Comparison of ENCODE assay signal across 15 mouse cellular contexts in the genomic region with DNA sequence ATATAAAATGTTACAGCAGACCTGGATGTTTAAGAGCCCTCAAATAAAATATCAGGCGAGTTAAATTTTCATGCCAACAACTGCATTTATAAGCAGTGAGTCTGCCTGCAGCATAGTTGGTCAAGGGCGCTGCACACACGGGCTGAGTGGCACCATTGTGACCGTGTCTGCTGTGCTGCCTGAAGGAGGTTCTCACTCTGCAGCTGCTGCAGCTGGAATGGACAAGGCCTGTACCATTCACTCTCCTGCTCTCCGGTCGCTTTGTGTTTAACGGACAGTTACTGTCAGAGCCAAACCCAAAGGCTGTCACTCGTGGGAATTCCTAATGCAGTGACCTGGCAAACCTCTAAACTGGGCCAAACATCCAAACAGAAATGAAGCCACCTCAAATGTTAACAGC.
DNase-seq lines count a peak whose midpoint lies in the region; ATAC-seq lines count a peak whose summit lies in the region.
"Had no signal": no experiment of that assay in that cellular context is flagged by ENCODE, and none has a peak within 500 bp of the region (broad histone marks: within the 10 kb centered on the region; RNA-seq: fewer than 3 reads in every experiment).

No protein-coding gene starts in this region.

- peaks cover 35% of the 10 kb centered on the region for H3K4me1 ChIP-seq in midbrain, embryonic 12.5 days
- peaks cover 8% of the 10 kb centered on the region; the same call in 1 of the 2 replicates for H3K4me1 ChIP-seq in midbrain, embryonic 11.5 days (ENCODE audit: control insufficient read depth, insufficient read depth, low read length)
- peaks cover 32% of the 10 kb centered on the region for H3K4me1 ChIP-seq in forebrain, embryonic 12.5 days
- H3K4me1 ChIP-seq in hindbrain, embryonic 12.5 days = peaks cover 30% of the 10 kb centered on the region
- peaks cover 32% of the 10 kb centered on the region for H3K4me1 ChIP-seq in neural tube, embryonic 15.5 days

- H3K27ac ChIP-seq in midbrain, embryonic 12.5 days (replicated peaks) = peak overlapping the region; percentile 61; the same call in 1 of the 2 replicates
- no peak overlapping the region for H3K27ac ChIP-seq in midbrain, embryonic 11.5 days (ENCODE audit: low read depth, low read length)
- 0 out of 2 replicates have a peak overlapping the region, but pooled peaks have one; percentile 2 for H3K27ac ChIP-seq in forebrain, embryonic 12.5 days
- peak overlapping the region; percentile 14; the same call in 1 of the 2 replicates for H3K27ac ChIP-seq in hindbrain, embryonic 12.5 days
- 0 out of 2 replicates have a peak overlapping the region, but pooled peaks have one; percentile 38 for H3K27ac ChIP-seq in neural tube, embryonic 15.5 days (replicated peaks)
- H3K27ac ChIP-seq: stomach, postnatal 0 days had no signal

- WGBS in midbrain, embryonic 12.5 days = 48% methylated on average over 8 of the region's 8 CpGs
- 49% methylated on average over 8 of the region's 8 CpGs for WGBS in midbrain, embryonic 11.5 days
- WGBS in forebrain, embryonic 12.5 days = 46% methylated on average over 8 of the region's 8 CpGs
- WGBS in hindbrain, embryonic 12.5 days = 50% methylated on average over 8 of the region's 8 CpGs
- WGBS in neural tube, embryonic 15.5 days = 35% methylated on average over 8 of the region's 8 CpGs

- ATAC-seq in midbrain, embryonic 12.5 days (ENCODE audit: low FRiP score, low read depth) = no peak
- ATAC-seq in midbrain, embryonic 11.5 days (ENCODE audit: low FRiP score) = no peak
- no peak for ATAC-seq in forebrain, embryonic 12.5 days (ENCODE audit: low FRiP score)
- no peak; the same call in 1 of the 2 replicates for ATAC-seq in hindbrain, embryonic 12.5 days (ENCODE audit: low FRiP score)
- 0 out of 2 replicates have a peak, but pooled peaks have one; percentile 43 for ATAC-seq in neural tube, embryonic 15.5 days (ENCODE audit: low FRiP score)

- DNase-seq in midbrain, embryonic 11.5 days (ENCODE audit: low spot score, missing footprints) = no peak
- DNase-seq in kidney, postnatal 25 days = no peak
- DNase-seq in right cerebral cortex, postnatal 10 days (ENCODE audit: low spot score in 2 of 2) = no peak
- DNase-seq in ovary, adult 18-20 months (ENCODE audit: low spot score) = no peak
- DNase-seq: cerebellum, adult 11 months; cerebellum, postnatal 36 days; heart, postnatal 14 days; kidney, adult 18-20 months; lung, postnatal 36 days; thymus, postnatal 36 days had no signal

- no peak overlapping the region for H3K9ac ChIP-seq in midbrain, embryonic 12.5 days (replicated peaks)
- no peak overlapping the region for H3K9ac ChIP-seq in midbrain, embryonic 11.5 days (ENCODE audit: low read length)
- no peak overlapping the region for H3K9ac ChIP-seq in forebrain, embryonic 12.5 days
- no peak overlapping the region for H3K9ac ChIP-seq in hindbrain, embryonic 12.5 days
- H3K9ac ChIP-seq in neural tube, embryonic 15.5 days (replicated peaks) = no peak overlapping the region

- H3K4me3 ChIP-seq in midbrain, embryonic 12.5 days = no peak overlapping the region
- H3K4me3 ChIP-seq in midbrain, embryonic 11.5 days (ENCODE audit: low read depth, low read length) = no peak overlapping the region
- no peak overlapping the region for H3K4me3 ChIP-seq in forebrain, embryonic 12.5 days (replicated peaks)
- no peak overlapping the region for H3K4me3 ChIP-seq in hindbrain, embryonic 12.5 days
- H3K4me3 ChIP-seq in neural tube, embryonic 15.5 days (replicated peaks) = no peak overlapping the region

- no peaks in the 10 kb centered on the region for H3K27me3 ChIP-seq in midbrain, embryonic 12.5 days
- no peaks in the 10 kb centered on the region for H3K27me3 ChIP-seq in midbrain, embryonic 11.5 days (ENCODE audit: control insufficient read depth, insufficient read depth, low read length)
- H3K27me3 ChIP-seq in forebrain, embryonic 12.5 days = no peaks in the 10 kb centered on the region
- no peaks in the 10 kb centered on the region for H3K27me3 ChIP-seq in hindbrain, embryonic 12.5 days
- H3K27me3 ChIP-seq in neural tube, embryonic 15.5 days (replicated peaks) = no peaks in the 10 kb centered on the region

- no peaks in the 10 kb centered on the region for H3K9me3 ChIP-seq in midbrain, embryonic 12.5 days
- H3K9me3 ChIP-seq in midbrain, embryonic 11.5 days (ENCODE audit: control insufficient read depth, low read length) = no peaks in the 10 kb centered on the region
- H3K9me3 ChIP-seq in forebrain, embryonic 12.5 days = no peaks in the 10 kb centered on the region
- H3K9me3 ChIP-seq in hindbrain, embryonic 12.5 days (replicated peaks) = no peaks in the 10 kb centered on the region
- H3K9me3 ChIP-seq in neural tube, embryonic 15.5 days (replicated peaks) = no peaks in the 10 kb centered on the region

- H3K4me2 ChIP-seq in midbrain, embryonic 12.5 days (replicated peaks) = no peak overlapping the region
- H3K4me2 ChIP-seq in midbrain, embryonic 11.5 days = no peak overlapping the region
- no peak overlapping the region for H3K4me2 ChIP-seq in forebrain, embryonic 12.5 days
- no peak overlapping the region for H3K4me2 ChIP-seq in hindbrain, embryonic 12.5 days (replicated peaks)
- H3K4me2 ChIP-seq in neural tube, embryonic 15.5 days = no peak overlapping the region

- H3K36me3 ChIP-seq in midbrain, embryonic 12.5 days = no peaks in the 10 kb centered on the region
- no peaks in the 10 kb centered on the region for H3K36me3 ChIP-seq in midbrain, embryonic 11.5 days (ENCODE audit: control insufficient read depth, insufficient read depth, low read length)
- no peaks in the 10 kb centered on the region for H3K36me3 ChIP-seq in forebrain, embryonic 12.5 days (replicated peaks)
- H3K36me3 ChIP-seq in hindbrain, embryonic 12.5 days = peaks cover 3% of the 10 kb centered on the region; the same call in 1 of the 2 replicates
- peaks cover 5% of the 10 kb centered on the region; the same call in 1 of the 2 replicates for H3K36me3 ChIP-seq in neural tube, embryonic 15.5 days
